Mouse (Mus musculus) heart, postnatal 0 days (tissue): ENCODE measurements around the gene Nup214.

Experiments used
- CTCF ChIP-seq: IDR thresholded peaks from 2 replicates; pipeline ENCODE4 v1.5.1; 2016; ENCODE audit warnings: antibody characterized with exemption, control low read depth, low read depth
- EP300 ChIP-seq: IDR thresholded peaks from 2 replicates; pipeline ENCODE4 v1.6.1; 2016; ENCODE audit warnings: antibody characterized with exemption, low read depth

DNA sequence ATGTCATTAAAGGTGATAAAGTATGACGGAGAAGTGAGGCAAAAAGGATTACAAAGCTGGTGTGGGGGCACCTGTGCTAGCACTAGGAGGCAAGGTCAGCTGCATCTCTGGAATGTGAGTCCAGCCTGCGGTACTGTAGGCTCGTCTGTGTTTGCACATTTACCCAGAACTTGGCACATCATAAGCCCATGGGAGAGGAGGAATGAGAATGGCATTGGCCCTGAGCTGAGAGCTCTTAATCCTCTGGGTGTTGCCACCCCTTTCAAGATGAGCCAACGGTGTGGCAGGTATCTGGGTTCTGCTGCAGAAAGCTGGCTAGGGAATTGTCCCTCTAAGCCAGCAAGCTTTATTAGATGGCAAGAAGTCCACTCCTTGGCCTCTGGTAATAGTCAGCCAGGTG, 45.5 kb downstream of the Nup214 start:
- TF ChIP-seq CTCF (no peak), EP300 (no peak)
